Mouse (Mus musculus) hindbrain, embryonic 14.5 days (tissue): ENCODE measurements around the gene Vill. TPM values are rescaled to one million over a fixed set of nuclear protein-coding genes. Genes with fewer than 3 reads are reported as not detected.
A peak's percentile ranks its signal among the peaks of the same experiment; 100 is the strongest.

ENCODE experiments used
- ATAC-seq: fragments of 200-750 bp; cut with Nextera tagmentation; 2 replicates; pipeline ENCODE4 v1.8.0; 2017; ENCODE audit warnings: moderate number of reproducible peaks, mild to moderate bottlenecking, moderate TSS enrichment, moderate library complexity; ENCODE audit not compliant: low FRiP score
- DNase-seq: peaks from one replicate; pipeline ENCODE4 v3.0.0-alpha.2; 2015; ENCODE audit warnings: low spot score
- H3K27ac ChIP-seq: fragments of 300-500 bp; sonication (generic); 2 replicates; pipeline ENCODE4 v1.5.1; 2014; ENCODE audit warnings: mild to moderate bottlenecking, moderate library complexity
- H3K27me3 ChIP-seq: fragments of 300-500 bp; sonication (generic); 2 replicates; pipeline ENCODE4 v1.6.1; 2014; ENCODE audit warnings: mild to moderate bottlenecking, low read length, mixed read lengths; ENCODE audit not compliant: control insufficient read depth, insufficient read depth
- H3K36me3 ChIP-seq: fragments of 300-500 bp; sonication (generic); replicated peaks from 2 replicates; pipeline ENCODE4 v1.6.1; 2014; ENCODE audit not compliant: control insufficient read depth, insufficient read depth
- H3K4me1 ChIP-seq: fragments of 300-500 bp; sonication (generic); replicated peaks from 2 replicates; pipeline ENCODE4 v1.6.1; 2014; ENCODE audit warnings: antibody characterized with exemption, low read length, mixed read lengths; ENCODE audit not compliant: control insufficient read depth, insufficient read depth
- H3K4me2 ChIP-seq: fragments of 300-500 bp; sonication (generic); replicated peaks from 2 replicates; pipeline ENCODE4 v1.6.1; 2014; ENCODE audit warnings: mild to moderate bottlenecking, moderate library complexity
- H3K4me3 ChIP-seq: fragments of 300-500 bp; sonication (generic); replicated peaks from 2 replicates; pipeline ENCODE4 v1.5.1; 2014; ENCODE audit warnings: mild to moderate bottlenecking, low read length
- H3K9ac ChIP-seq: fragments of 300-500 bp; sonication (generic); 2 replicates; pipeline ENCODE4 v1.6.1; 2014
- H3K9me3 ChIP-seq: fragments of 300-500 bp; sonication (generic); 2 replicates; pipeline ENCODE4 v1.6.1; 2016; ENCODE audit warnings: low read length; ENCODE audit not compliant: control insufficient read depth
- WGBS: fragments of 180-500 bp; shearing (Covaris S2); extraction: QIAGEN DNeasy Blood & Tissue Kit; methylation state at CpG from one replicate; pipeline ENCODE4 v1.1.7; 2014; 5-methylcytosine and 5-hydroxymethylcytosine counted together
- polyA plus RNA-seq: library from polyadenylated mRNA; unstranded; fragments of >200 nt; fragmentation: Nextera tagmentation; extraction: Ambion mirVana; gene quantifications from 2 replicates; pipeline ENCODE4 v1.2.1, GENCODE M21; 2014

Gene Vill
- polyA plus RNA-seq = 3.1 and 4.4 TPM in 2 replicates

DNA sequence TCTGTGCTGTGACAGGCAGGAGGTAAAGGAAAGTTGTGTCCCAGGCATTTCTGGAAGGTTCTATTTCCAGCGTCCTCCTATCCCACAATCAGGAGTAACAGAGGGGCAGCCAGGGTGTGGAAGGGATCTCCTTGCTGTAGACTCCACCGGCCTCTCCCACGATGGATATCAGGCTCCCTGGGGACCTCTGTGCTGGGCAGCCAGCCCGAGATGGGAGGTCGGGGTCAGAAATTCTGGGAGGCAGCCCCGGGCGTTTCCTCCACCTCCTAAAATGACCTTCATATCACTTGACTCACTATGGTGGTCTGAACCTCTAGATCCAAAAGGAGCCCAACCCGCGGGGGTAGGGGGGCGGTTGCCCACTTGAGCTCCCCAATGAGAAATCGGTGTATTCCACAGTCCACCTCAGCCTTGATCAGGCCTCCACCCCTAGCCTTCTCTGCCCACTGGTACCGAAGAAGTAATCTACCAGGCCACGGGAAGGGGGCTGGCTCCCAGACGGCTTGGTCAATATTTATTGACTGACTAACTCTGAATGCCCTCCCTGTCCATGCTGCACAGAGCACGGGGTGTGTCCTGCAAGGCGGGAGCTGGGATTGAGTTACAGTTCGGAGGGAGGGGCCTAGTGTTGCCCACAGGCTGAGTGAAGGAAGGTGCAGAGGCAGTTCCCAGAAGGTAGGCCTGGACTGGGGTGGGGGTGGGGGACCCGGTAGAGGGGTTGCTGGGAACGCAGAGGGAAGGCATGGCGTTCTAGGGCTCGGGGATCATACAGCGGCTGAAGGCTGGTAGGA is at the start of gene Vill:
Vill (plus strand) TSS at position 625 of the 791 bp plus-strand sequence.
- no peak within 1 kb of the TSS for H3K27ac ChIP-seq
- ATAC-seq (peak; percentile 64; the same call in 1 of the 2 replicates), DNase-seq (no peak)
- H3K9ac ChIP-seq = peak within 1 kb of the TSS; percentile 13; the same call in 1 of the 2 replicates
- peak within 1 kb of the TSS; percentile 38 for H3K4me2 ChIP-seq
- WGBS = 21% methylated on average over 22 of the region's 22 CpGs
- H3K4me3 ChIP-seq = peak within 1 kb of the TSS; percentile 4; the same call in 1 of the 2 replicates
- no peaks in the 10 kb centered on the region for H3K9me3 ChIP-seq
- H3K36me3 ChIP-seq = no peaks in the 10 kb centered on the region
- peaks cover 6% of the 10 kb centered on the region; the same call in 1 of the 2 replicates for H3K27me3 ChIP-seq
- H3K4me1 ChIP-seq = peaks cover 9% of the 10 kb centered on the region; the same call in 1 of the 2 replicates

DNA sequence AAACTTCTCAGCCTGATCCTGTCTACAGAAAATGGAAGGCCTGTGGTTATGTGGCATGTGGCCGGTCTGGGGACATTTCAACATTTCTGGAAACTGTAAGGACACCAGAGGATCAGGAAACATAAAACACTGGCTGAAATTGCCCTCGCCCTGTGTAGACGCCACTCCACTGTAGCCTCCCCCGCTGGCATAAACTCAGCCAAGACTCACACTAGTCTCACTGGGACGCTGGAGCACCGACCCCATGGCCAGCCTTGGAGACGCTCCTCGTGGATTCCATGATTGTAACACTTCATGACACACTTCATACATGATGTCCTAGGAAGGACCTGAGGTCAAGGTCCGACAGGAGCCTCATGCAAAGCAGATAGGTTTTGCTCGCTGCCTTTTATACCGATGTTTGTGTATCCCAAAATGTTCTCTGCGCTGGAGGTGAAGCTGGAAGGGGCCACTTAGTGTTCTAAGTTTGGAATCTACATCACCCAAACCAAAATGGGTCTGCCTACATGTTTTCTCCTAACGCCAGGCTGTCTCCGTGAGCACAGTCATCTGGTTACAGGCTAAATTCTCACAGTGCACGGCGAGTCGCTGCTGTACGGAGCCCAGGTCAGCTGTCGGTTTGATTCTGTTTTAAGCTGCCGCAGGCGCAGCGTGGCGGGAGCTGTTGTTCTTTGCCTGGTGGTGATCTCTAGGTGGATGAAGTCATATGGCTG is 48.4 kb upstream of the Vill start:
- Histone ChIP-seq H3K9me3 (no peaks in the 10 kb centered on the region), H3K4me2 (no peak overlapping the region), H3K27me3 (no peaks in the 10 kb centered on the region), H3K36me3 (no peaks in the 10 kb centered on the region), H3K9ac (no peak overlapping the region), H3K4me3 (no peak overlapping the region), H3K4me1 (peaks cover 13% of the 10 kb centered on the region; the same call in 1 of the 2 replicates), H3K27ac (no peak overlapping the region)
- DNase-seq = no peak
- 90% methylated on average over 23 of the region's 23 CpGs for WGBS
- no peak for ATAC-seq

DNA sequence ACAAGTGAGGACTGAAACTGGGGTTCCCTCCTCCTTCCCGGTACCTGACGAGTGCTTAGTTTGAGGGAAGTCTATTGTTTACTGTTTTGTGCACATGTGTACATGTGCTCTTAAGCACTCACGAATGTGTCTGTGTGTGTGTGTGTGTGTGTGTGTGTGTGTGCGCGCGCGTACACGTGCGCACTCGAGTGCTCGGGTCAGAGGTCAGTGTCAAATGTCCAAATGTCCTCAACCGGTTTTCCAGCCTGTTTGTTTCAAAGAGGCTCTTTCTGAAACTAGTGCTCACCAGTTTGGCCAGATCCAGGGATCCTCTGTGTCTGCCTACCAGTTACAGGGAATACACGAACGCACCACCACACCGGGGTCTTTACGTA is 47.9 kb upstream of the Vill start:
- Histone ChIP-seq H3K27ac (no peak overlapping the region), H3K27me3 (no peaks in the 10 kb centered on the region), H3K9me3 (no peaks in the 10 kb centered on the region), H3K4me3 (no peak overlapping the region), H3K36me3 (no peaks in the 10 kb centered on the region), H3K9ac (no peak overlapping the region), H3K4me1 (peaks cover 13% of the 10 kb centered on the region; the same call in 1 of the 2 replicates), H3K4me2 (no peak overlapping the region)
- 87% methylated on average over 16 of the region's 16 CpGs for WGBS
- ATAC-seq (no peak), DNase-seq (no peak)

DNA sequence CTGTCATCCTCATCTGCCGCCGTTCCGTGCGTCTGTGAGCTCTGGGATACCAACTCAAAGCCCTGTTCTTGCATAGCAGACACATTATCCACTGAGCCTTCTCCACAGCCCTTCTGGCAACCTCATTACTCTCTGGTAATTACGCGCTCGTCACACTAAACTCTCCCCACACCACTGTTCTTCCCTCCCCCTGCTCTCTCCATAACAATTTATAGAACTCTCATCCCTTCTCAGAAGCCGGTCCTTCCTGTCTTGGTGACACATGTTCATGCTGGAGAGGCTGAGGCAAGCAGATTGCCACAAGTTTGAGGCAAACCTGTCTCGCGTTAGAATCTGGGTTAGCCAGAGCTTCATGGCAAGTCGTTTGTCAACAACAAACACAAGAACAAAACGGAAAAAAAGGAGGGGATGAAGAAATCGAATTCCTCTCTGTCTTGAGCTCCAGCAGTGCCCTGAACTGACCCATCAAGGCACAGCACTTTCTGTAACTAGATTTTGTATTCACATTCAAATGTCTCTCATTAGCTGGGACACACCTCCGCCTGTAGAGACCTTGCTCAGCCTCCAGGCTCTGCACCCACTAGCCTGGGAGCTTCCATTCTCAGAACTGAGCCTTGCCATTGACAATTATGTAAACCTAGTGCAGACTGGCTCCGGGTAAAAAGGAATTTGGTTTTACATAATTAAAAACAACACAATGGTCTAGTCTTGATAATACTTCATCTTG is 47.1 kb upstream of the Vill start:
- Histone ChIP-seq H3K27ac (no peak overlapping the region), H3K4me2 (no peak overlapping the region), H3K36me3 (no peaks in the 10 kb centered on the region), H3K9ac (no peak overlapping the region), H3K4me3 (no peak overlapping the region), H3K9me3 (no peaks in the 10 kb centered on the region), H3K4me1 (peaks cover 13% of the 10 kb centered on the region; the same call in 1 of the 2 replicates), H3K27me3 (no peaks in the 10 kb centered on the region)
- DNase-seq (no peak), ATAC-seq (no peak)
- 52% methylated on average over 15 of the region's 15 CpGs for WGBS

DNA sequence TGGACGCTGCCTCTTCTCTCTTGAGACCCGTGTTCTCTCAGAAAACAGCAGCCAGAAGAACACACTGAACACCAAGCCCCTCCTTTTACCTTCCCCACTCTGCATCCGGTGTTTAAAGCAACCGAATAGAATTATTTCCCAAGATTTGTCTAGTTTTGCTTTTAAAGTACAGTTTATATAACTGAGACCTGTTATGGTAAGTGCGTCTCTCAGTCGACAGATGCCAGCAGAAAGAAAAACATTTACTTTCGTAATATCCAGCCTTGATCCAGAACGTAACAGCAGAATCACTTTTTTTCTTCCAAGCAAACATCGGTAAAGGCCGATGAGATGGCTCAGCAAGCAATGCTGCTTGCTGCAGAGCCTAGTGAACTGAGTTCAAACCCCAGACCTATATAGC is 45.3 kb upstream of the Vill start:
- DNase-seq (no peak), ATAC-seq (no peak)
- Histone ChIP-seq H3K27ac (no peak overlapping the region), H3K36me3 (no peaks in the 10 kb centered on the region), H3K4me3 (no peak overlapping the region), H3K9ac (no peak overlapping the region), H3K9me3 (no peaks in the 10 kb centered on the region), H3K4me1 (peaks cover 13% of the 10 kb centered on the region; the same call in 1 of the 2 replicates), H3K4me2 (no peak overlapping the region), H3K27me3 (no peaks in the 10 kb centered on the region)
- WGBS = 84% methylated on average over 10 of the region's 10 CpGs

DNA sequence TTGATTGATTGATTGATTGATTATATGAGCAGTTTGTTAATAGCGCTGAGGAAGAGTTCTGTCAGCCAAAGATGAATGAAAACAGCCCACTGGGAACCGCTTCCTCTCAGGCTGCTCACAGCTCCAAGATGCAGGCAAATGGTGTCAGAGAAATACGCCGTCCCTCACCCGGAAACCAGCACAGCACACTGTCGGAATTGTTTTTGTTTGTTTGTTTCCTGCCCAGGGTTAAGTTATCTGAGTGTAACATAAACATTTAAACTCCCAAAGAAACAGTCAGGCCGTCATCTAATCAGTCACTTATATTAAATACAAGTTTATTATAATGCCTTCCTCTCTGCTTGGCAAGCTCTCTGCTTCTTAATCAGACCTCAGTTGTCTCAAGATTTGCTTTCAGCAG is 43.7 kb upstream of the Vill start:
- H3K27me3 ChIP-seq = no peaks in the 10 kb centered on the region
- WGBS = 61% methylated on average over 7 of the region's 7 CpGs
- H3K4me2 ChIP-seq = no peak overlapping the region
- H3K9me3 ChIP-seq = no peaks in the 10 kb centered on the region
- peaks cover 13% of the 10 kb centered on the region; the same call in 1 of the 2 replicates for H3K4me1 ChIP-seq
- no peak overlapping the region for H3K9ac ChIP-seq
- H3K4me3 ChIP-seq = no peak overlapping the region
- no peak overlapping the region for H3K27ac ChIP-seq
- H3K36me3 ChIP-seq = 0 out of 2 replicates have a peak, but pooled peaks cover 6% of the 10 kb centered on the region
- DNase-seq (no peak), ATAC-seq (no peak)

DNA sequence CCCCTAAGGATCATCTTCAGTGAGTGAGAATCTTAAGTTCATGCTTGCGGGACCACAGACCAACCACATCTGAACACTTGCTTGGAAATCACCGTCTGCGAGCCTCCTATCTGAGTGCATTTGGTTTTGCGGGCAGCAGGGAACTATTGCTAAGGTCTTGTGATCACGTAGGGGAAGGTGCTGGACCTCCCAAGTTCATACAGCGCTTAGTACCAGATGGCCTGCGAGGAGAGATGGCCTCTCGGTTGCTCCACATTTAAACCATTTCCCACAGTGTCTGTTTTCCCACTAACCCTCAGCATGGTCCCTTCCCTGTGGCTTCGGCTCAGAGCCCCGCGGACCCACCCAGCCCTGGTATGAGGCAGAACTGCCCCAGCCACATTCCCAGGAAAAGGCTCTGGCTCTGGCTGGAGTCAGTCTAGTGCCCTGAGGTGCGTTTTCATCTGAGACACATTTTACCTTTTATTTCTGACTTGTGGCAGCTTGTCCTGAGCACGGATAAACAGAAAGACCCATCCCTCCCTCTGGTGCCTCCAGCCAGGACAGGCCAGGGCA is 42.3 kb upstream of the Vill start:
- 87% methylated on average over 13 of the region's 13 CpGs for WGBS
- Histone ChIP-seq H3K9me3 (no peaks in the 10 kb centered on the region), H3K27me3 (no peaks in the 10 kb centered on the region), H3K4me3 (no peak overlapping the region), H3K4me1 (peaks cover 8% of the 10 kb centered on the region; the same call in 1 of the 2 replicates), H3K9ac (no peak overlapping the region), H3K36me3 (peaks cover 6% of the 10 kb centered on the region; the same call in 1 of the 2 replicates), H3K27ac (no peak overlapping the region), H3K4me2 (no peak overlapping the region)
- ATAC-seq (no peak), DNase-seq (no peak)

DNA sequence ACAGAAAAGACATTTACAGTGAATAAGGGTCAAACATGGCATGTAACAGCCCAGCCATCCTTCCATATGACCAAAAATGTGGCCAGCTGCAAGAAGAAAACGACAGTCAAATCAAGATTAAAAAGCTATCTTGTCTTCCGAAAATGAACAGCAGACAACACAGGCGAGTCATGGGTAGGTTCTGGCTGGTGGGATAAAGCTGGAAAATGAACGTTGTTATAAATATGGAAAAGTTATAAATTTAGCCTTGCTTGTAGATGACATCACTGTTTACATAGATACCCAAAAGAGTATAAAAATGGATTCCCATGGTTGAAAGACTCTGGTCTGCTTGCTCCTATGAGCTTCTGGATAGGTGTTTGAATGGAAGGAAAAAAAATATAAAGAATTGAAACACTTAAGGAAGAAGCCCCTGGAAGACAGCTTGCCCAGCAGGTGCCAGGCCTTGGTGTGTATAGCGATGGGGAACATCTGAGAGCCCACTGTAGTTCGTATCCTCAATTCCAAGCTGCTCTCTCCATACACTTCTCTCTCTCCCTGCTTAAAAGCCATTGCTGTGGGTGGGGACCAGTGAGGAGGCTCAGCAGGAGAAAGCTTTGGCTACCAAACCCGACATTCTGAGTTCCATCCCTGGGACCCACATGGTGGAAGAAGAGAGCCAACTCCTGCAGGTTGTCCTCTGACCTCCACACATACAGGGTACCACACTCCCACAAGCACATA is 35.6 kb upstream of the Vill start:
- no peak for DNase-seq
- no peak for ATAC-seq
- no peaks in the 10 kb centered on the region for H3K9me3 ChIP-seq
- 88% methylated on average over 7 of the region's 7 CpGs for WGBS
- H3K4me2 ChIP-seq = no peak overlapping the region
- H3K9ac ChIP-seq = no peak overlapping the region
- H3K4me1 ChIP-seq = no peaks in the 10 kb centered on the region
- no peak overlapping the region for H3K4me3 ChIP-seq
- H3K36me3 ChIP-seq = peaks cover 6% of the 10 kb centered on the region; the same call in 1 of the 2 replicates
- H3K27me3 ChIP-seq = no peaks in the 10 kb centered on the region
- H3K27ac ChIP-seq = no peak overlapping the region
